8 mouse cellular contexts compared by ENCODE assay signal in genomic region chr7:145252715-145253476, GRCm38 (mm10). TPM values are rescaled to one million over a fixed set of nuclear protein-coding genes. Genes with fewer than 3 reads are reported as not detected.
DNase-seq lines count a peak whose midpoint lies in the region; ATAC-seq and TF ChIP-seq lines count a peak whose summit lies in the region.

No protein-coding gene starts in this region.

- TF ChIP-seq CTCF in testis, adult 2 months (IDR thresholded peaks at IDR 0.05; ENCODE audit: control insufficient read depth, insufficient read depth, insufficient replicate concordance, low read depth, low read length) = peak; percentile 22; the same call in 1 of the 2 replicates

- H3K4me1 ChIP-seq in embryonic facial prominence, embryonic 15.5 days = peaks cover 5% of the 10 kb centered on the region; the same call in 1 of the 2 replicates
- peaks cover 5% of the 10 kb centered on the region for H3K4me1 ChIP-seq in liver, embryonic 15.5 days (replicated peaks)
- H3K4me1 ChIP-seq in neural tube, embryonic 15.5 days = no peaks in the 10 kb centered on the region
- no peaks in the 10 kb centered on the region for H3K4me1 ChIP-seq in testis, adult 2 months (ENCODE audit: control insufficient read depth, insufficient read depth, low read length)

- ATAC-seq in embryonic facial prominence, embryonic 15.5 days (ENCODE audit: insufficient number of reproducible peaks, low FRiP score, low TSS enrichment, low read depth) = peak; percentile 16; the same call in 1 of the 2 replicates
- ATAC-seq in liver, embryonic 15.5 days (ENCODE audit: insufficient read depth) = peak; percentile 43; the same call in 1 of the 2 replicates
- peak; percentile 77 for ATAC-seq in neural tube, embryonic 15.5 days (ENCODE audit: low FRiP score)

- H3K9ac ChIP-seq in embryonic facial prominence, embryonic 15.5 days = no peak overlapping the region
- H3K9ac ChIP-seq in liver, embryonic 15.5 days = no peak overlapping the region
- no peak overlapping the region for H3K9ac ChIP-seq in neural tube, embryonic 15.5 days (replicated peaks)

- H3K4me3 ChIP-seq in embryonic facial prominence, embryonic 15.5 days (replicated peaks) = no peak overlapping the region
- no peak overlapping the region for H3K4me3 ChIP-seq in liver, embryonic 15.5 days (replicated peaks)
- H3K4me3 ChIP-seq in neural tube, embryonic 15.5 days (replicated peaks) = no peak overlapping the region
- H3K4me3 ChIP-seq in testis, adult 2 months (ENCODE audit: control insufficient read depth, low read depth, low read length) = no peak overlapping the region

- H3K27ac ChIP-seq in embryonic facial prominence, embryonic 15.5 days (replicated peaks) = no peak overlapping the region
- no peak overlapping the region for H3K27ac ChIP-seq in liver, embryonic 15.5 days (replicated peaks)
- no peak overlapping the region for H3K27ac ChIP-seq in neural tube, embryonic 15.5 days (replicated peaks)
- H3K27ac ChIP-seq in testis, adult 2 months (ENCODE audit: control insufficient read depth, insufficient read depth, low read depth, low read length) = no peak overlapping the region

- H3K4me2 ChIP-seq in embryonic facial prominence, embryonic 15.5 days (replicated peaks) = no peak overlapping the region
- H3K4me2 ChIP-seq in liver, embryonic 15.5 days = no peak overlapping the region
- H3K4me2 ChIP-seq in neural tube, embryonic 15.5 days = no peak overlapping the region

- 29% methylated on average over 8 of the region's 8 CpGs for WGBS in embryonic facial prominence, embryonic 15.5 days
- 21% methylated on average over 8 of the region's 8 CpGs for WGBS in liver, embryonic 15.5 days (ENCODE audit: insufficient replicate concordance)
- 26% methylated on average over 8 of the region's 8 CpGs for WGBS in neural tube, embryonic 15.5 days

- TF ChIP-seq POLR2A in testis, adult 2 months (IDR thresholded peaks at IDR 0.05; ENCODE audit: control insufficient read depth, low read depth, low read length) = no peak

- peaks cover 36% of the 10 kb centered on the region for H3K36me3 ChIP-seq in embryonic facial prominence, embryonic 15.5 days
- no peaks in the 10 kb centered on the region for H3K36me3 ChIP-seq in liver, embryonic 15.5 days (replicated peaks)
- H3K36me3 ChIP-seq in neural tube, embryonic 15.5 days = no peaks in the 10 kb centered on the region
- H3K36me3 ChIP-seq in testis, adult 2 months (ENCODE audit: control insufficient read depth, insufficient read depth, low read length) = no peaks in the 10 kb centered on the region

- no peaks in the 10 kb centered on the region for H3K9me3 ChIP-seq in embryonic facial prominence, embryonic 15.5 days (replicated peaks)
- H3K9me3 ChIP-seq in liver, embryonic 15.5 days (replicated peaks) = no peaks in the 10 kb centered on the region
- H3K9me3 ChIP-seq in neural tube, embryonic 15.5 days (replicated peaks) = no peaks in the 10 kb centered on the region

- H3K27me3 ChIP-seq in embryonic facial prominence, embryonic 15.5 days = no peaks in the 10 kb centered on the region
- H3K27me3 ChIP-seq in liver, embryonic 15.5 days = no peaks in the 10 kb centered on the region
- H3K27me3 ChIP-seq in neural tube, embryonic 15.5 days (replicated peaks) = no peaks in the 10 kb centered on the region
- no peaks in the 10 kb centered on the region for H3K27me3 ChIP-seq in testis, adult 2 months (ENCODE audit: control insufficient read depth, insufficient read depth, low read length)

- peak; percentile 61 to 63 for DNase-seq in B cell, adult 2 months
- DNase-seq in adrenal gland, postnatal 4 days (ENCODE audit: low spot score in 2 of 2) = peak; percentile 54 to 58
- DNase-seq in heart, postnatal 10 days = peak; percentile 87 to 94
- DNase-seq in kidney, postnatal 4 days = peak; percentile 93

- intact Hi-C loops in heart, postnatal 10 days (cut with DNase I) = no loop called here

RNA-seq across cellular contexts. Expression of gene Tpcn2, which starts 30.9 kb away (rescaled TPM):
- 10 to 100 TPM; 21.2 to 26.9 TPM for total RNA-seq in adrenal gland, postnatal 4 days (2021)
- polyA plus RNA-seq in embryonic facial prominence, embryonic 15.5 days (2015; fragmentation: Nextera tagmentation; extraction: Ambion mirVana) = 12.2 and 12.3 TPM in 2 replicates
- total RNA-seq in heart, postnatal 10 days (2021) = 1 to 10 TPM; 5.5 to 7.6 TPM
- 1.6 and 1.9 TPM in 2 replicates for polyA plus RNA-seq in liver, embryonic 15.5 days (2015; fragmentation: Nextera tagmentation; extraction: Ambion mirVana)
- 3.2 and 4.8 TPM in 2 replicates for polyA plus RNA-seq in neural tube, embryonic 15.5 days (2015; fragmentation: Nextera tagmentation; extraction: Ambion mirVana)
- polyA plus RNA-seq in testis, adult 2 months (2012; rRNA removed) = 15.3 and 16.8 TPM in 2 replicates

RNA-seq across cellular contexts. Expression of gene 1810010D01Rik, which starts 45.0 kb away (rescaled TPM):
- total RNA-seq in adrenal gland, postnatal 4 days (2021) = under 1 TPM in 1 of 2 experiments, not detected in 1; 0.45 TPM
- polyA plus RNA-seq in embryonic facial prominence, embryonic 15.5 days (2015; fragmentation: Nextera tagmentation; extraction: Ambion mirVana) = 0.19 TPM in 1 of 2 replicates, not detected in the other
- not detected for total RNA-seq in heart, postnatal 10 days (2021)
- polyA plus RNA-seq in liver, embryonic 15.5 days (2015; fragmentation: Nextera tagmentation; extraction: Ambion mirVana) = 0.35 TPM in 1 of 2 replicates, not detected in the other
- 0.59 TPM in 1 of 2 replicates, not detected in the other for polyA plus RNA-seq in neural tube, embryonic 15.5 days (2015; fragmentation: Nextera tagmentation; extraction: Ambion mirVana)
- 0.40 and 0.76 TPM in 2 replicates for polyA plus RNA-seq in testis, adult 2 months (2012; rRNA removed)

RNA-seq across cellular contexts. Expression of gene Mrgprf, which starts 47.7 kb away (rescaled TPM):
- total RNA-seq in adrenal gland, postnatal 4 days (2021) = 1 to 10 TPM; 3.2 to 3.4 TPM
- 8.1 and 10.1 TPM in 2 replicates for polyA plus RNA-seq in embryonic facial prominence, embryonic 15.5 days (2015; fragmentation: Nextera tagmentation; extraction: Ambion mirVana)
- total RNA-seq in heart, postnatal 10 days (2021) = 1 to 10 TPM; 7.1 to 8.0 TPM
- polyA plus RNA-seq in liver, embryonic 15.5 days (2015; fragmentation: Nextera tagmentation; extraction: Ambion mirVana) = 0.12 and 0.28 TPM in 2 replicates
- polyA plus RNA-seq in neural tube, embryonic 15.5 days (2015; fragmentation: Nextera tagmentation; extraction: Ambion mirVana) = 1.7 and 2.2 TPM in 2 replicates
- 1.1 and 1.2 TPM in 2 replicates for polyA plus RNA-seq in testis, adult 2 months (2012; rRNA removed)

Comparison
In these comparisons a context has a peak if more than half of its experiments do, and no peak if none do; other contexts are left out.
1. ATAC-seq: peak in every context shown above with its lines; median percentile 77 in neural tube, embryonic 15.5 days; 43 in liver, embryonic 15.5 days; 16 in embryonic facial prominence, embryonic 15.5 days.